Comparison of ENCODE assay signal across 8 mouse cellular contexts in genomic region chr4:144893561-144894486, GRCm38 (mm10). TPM values are rescaled to one million over a fixed set of nuclear protein-coding genes. Genes with fewer than 3 reads are reported as not detected.
DNase-seq lines count a peak whose midpoint lies in the region; ATAC-seq and TF ChIP-seq lines count a peak whose summit lies in the region.

No protein-coding gene starts in this region.

- no peaks in the 10 kb centered on the region for H3K36me3 ChIP-seq in forebrain, embryonic 13.5 days (ENCODE audit: poor library complexity, severe bottlenecking)
- no peaks in the 10 kb centered on the region for H3K36me3 ChIP-seq in hindbrain, embryonic 11.5 days (ENCODE audit: control insufficient read depth, insufficient read depth, low read length)
- H3K36me3 ChIP-seq in limb, embryonic 13.5 days, result peaks cover 10% of the 10 kb centered on the region
- H3K36me3 ChIP-seq in midbrain, postnatal 0 days (ENCODE audit: insufficient read depth, low read length), result no peaks in the 10 kb centered on the region

- H3K4me1 ChIP-seq in forebrain, embryonic 13.5 days, result peaks cover 24% of the 10 kb centered on the region
- peaks cover 6% of the 10 kb centered on the region for H3K4me1 ChIP-seq in hindbrain, embryonic 11.5 days (replicated peaks; ENCODE audit: control insufficient read depth, insufficient read depth, low read length)
- H3K4me1 ChIP-seq in limb, embryonic 13.5 days, result peaks cover 78% of the 10 kb centered on the region
- no peaks in the 10 kb centered on the region for H3K4me1 ChIP-seq in midbrain, postnatal 0 days (ENCODE audit: insufficient read depth, low read length)

- 2% methylated on average over 44 of the region's 44 CpGs for WGBS in forebrain, embryonic 13.5 days
- WGBS in hindbrain, embryonic 11.5 days, result under 1% methylated on average over 44 of the region's 44 CpGs
- WGBS in limb, embryonic 13.5 days, result under 1% methylated on average over 44 of the region's 44 CpGs
- WGBS in midbrain, postnatal 0 days, result 2% methylated on average over 44 of the region's 44 CpGs

- H3K4me2 ChIP-seq in forebrain, embryonic 13.5 days, result peak overlapping the region; percentile 87
- peak overlapping the region; percentile 83 for H3K4me2 ChIP-seq in hindbrain, embryonic 11.5 days (replicated peaks; ENCODE audit: low read depth, low read length)
- peak overlapping the region; percentile 89 for H3K4me2 ChIP-seq in limb, embryonic 13.5 days (replicated peaks)
- peak overlapping the region; percentile 93 for H3K4me2 ChIP-seq in midbrain, postnatal 0 days (ENCODE audit: low read depth, low read length, poor library complexity, severe bottlenecking)

- H3K9me3 ChIP-seq in forebrain, embryonic 13.5 days (replicated peaks), result no peaks in the 10 kb centered on the region
- H3K9me3 ChIP-seq in hindbrain, embryonic 11.5 days (ENCODE audit: control insufficient read depth, low read length), result no peaks in the 10 kb centered on the region
- no peaks in the 10 kb centered on the region for H3K9me3 ChIP-seq in limb, embryonic 13.5 days
- H3K9me3 ChIP-seq in midbrain, postnatal 0 days (ENCODE audit: low read length), result no peaks in the 10 kb centered on the region

- ATAC-seq in forebrain, embryonic 13.5 days, result no peak
- ATAC-seq in hindbrain, embryonic 11.5 days (ENCODE audit: low FRiP score), result no peak
- ATAC-seq in limb, embryonic 13.5 days (ENCODE audit: low FRiP score, low read depth), result no peak
- ATAC-seq in midbrain, postnatal 0 days (ENCODE audit: low FRiP score), result no peak

- H3K9ac ChIP-seq in forebrain, embryonic 13.5 days, result peak overlapping the region; percentile 50
- H3K9ac ChIP-seq in hindbrain, embryonic 11.5 days (ENCODE audit: low read depth, low read length), result peak overlapping the region; percentile 50; the same call in 1 of the 2 replicates
- peak overlapping the region; percentile 87 for H3K9ac ChIP-seq in limb, embryonic 13.5 days
- peak overlapping the region; percentile 56; the same call in 1 of the 2 replicates for H3K9ac ChIP-seq in midbrain, postnatal 0 days (replicated peaks; ENCODE audit: low read length, poor library complexity, severe bottlenecking)

- peaks cover 49% of the 10 kb centered on the region for H3K27me3 ChIP-seq in forebrain, embryonic 13.5 days
- H3K27me3 ChIP-seq in hindbrain, embryonic 11.5 days (ENCODE audit: control insufficient read depth, insufficient read depth, low read length), result peaks cover 22% of the 10 kb centered on the region
- H3K27me3 ChIP-seq in limb, embryonic 13.5 days, result no peaks in the 10 kb centered on the region
- peaks cover 21% of the 10 kb centered on the region for H3K27me3 ChIP-seq in midbrain, postnatal 0 days (ENCODE audit: insufficient read depth, low read length)

- TF ChIP-seq CTCF in midbrain, postnatal 0 days (IDR thresholded peaks at IDR 0.05), result no peak

- no peak overlapping the region for H3K27ac ChIP-seq in forebrain, embryonic 13.5 days
- H3K27ac ChIP-seq in hindbrain, embryonic 11.5 days (ENCODE audit: low read depth, low read length), result no peak overlapping the region
- peak overlapping the region; percentile 92 for H3K27ac ChIP-seq in limb, embryonic 13.5 days
- peak overlapping the region; percentile 33; the same call in 1 of the 2 replicates for H3K27ac ChIP-seq in midbrain, postnatal 0 days (ENCODE audit: low read depth, low read length)

- H3K4me3 ChIP-seq in forebrain, embryonic 13.5 days, result peak overlapping the region; percentile 48
- peak overlapping the region; percentile 39 for H3K4me3 ChIP-seq in hindbrain, embryonic 11.5 days (ENCODE audit: low read depth, low read length)
- H3K4me3 ChIP-seq in limb, embryonic 13.5 days, result peak overlapping the region; percentile 74
- peak overlapping the region; percentile 48 for H3K4me3 ChIP-seq in midbrain, postnatal 0 days (ENCODE audit: low read depth, low read length)

- peak; percentile 42 to 59 for DNase-seq in adrenal gland, adult 18-20 months (ENCODE audit: low spot score in 2 of 2)
- DNase-seq in adrenal gland, postnatal 4 days (ENCODE audit: low spot score in 2 of 2), result no peak
- DNase-seq in adrenal gland, adult 2 months, result peak; percentile 73
- DNase-seq in hindbrain, embryonic 11.5 days (ENCODE audit: low spot score), result peak; percentile 56
- DNase-seq in midbrain, postnatal 0 days (ENCODE audit: low spot score), result no peak
- DNase-seq in thymus, adult 18-20 months, result peak; percentile 80 to 85

RNA-seq across cellular contexts. Expression of gene Dhrs3, which starts 1.2 kb away (rescaled TPM):
- total RNA-seq in adrenal gland, adult 18-20 months (2021), result 100 to 1,000 TPM; 101 to 111 TPM
- total RNA-seq in adrenal gland, postnatal 4 days (2021), result 10 to 100 TPM; 75.8 to 96.2 TPM
- total RNA-seq in adrenal gland, adult 2 months (2021), result 100 to 1,000 TPM in 1 of 2 experiments, 10 to 100 TPM in 1; 94.8 to 157 TPM
- polyA plus RNA-seq in adrenal gland, adult 2 months (2012; rRNA removed), result 96.3 and 135 TPM in 2 replicates
- polyA plus RNA-seq in forebrain, embryonic 13.5 days (2015; fragmentation: Nextera tagmentation; extraction: Ambion mirVana), result 5.9 and 6.8 TPM in 2 replicates
- polyA plus RNA-seq in hindbrain, embryonic 11.5 days (2014; fragmentation: Nextera tagmentation; extraction: Ambion mirVana), result 21.5 and 36.4 TPM in 2 replicates
- 113 and 140 TPM in 2 replicates for polyA plus RNA-seq in limb, embryonic 13.5 days (2015; fragmentation: Nextera tagmentation; extraction: Ambion mirVana)
- 24.3 and 31.0 TPM in 2 replicates for total RNA-seq in midbrain, postnatal 0 days (2014; rRNA removed)
- 29.8 and 39.2 TPM in 2 replicates for polyA plus RNA-seq in midbrain, postnatal 0 days (2015; fragmentation: Nextera tagmentation; extraction: Ambion mirVana)

Comparison
In these comparisons a context has a peak if more than half of its experiments do, and no peak if none do; other contexts are left out.
1. DNase-seq: peak in adrenal gland, adult 18-20 months (2 of 2), adrenal gland, adult 2 months (single experiment), hindbrain, embryonic 11.5 days (single experiment) and thymus, adult 18-20 months (2 of 2); none in adrenal gland, postnatal 4 days (0 of 2) and midbrain, postnatal 0 days (single experiment).
2. H3K27ac ChIP-seq: peak in limb, embryonic 13.5 days (single experiment) and midbrain, postnatal 0 days (single experiment); none in forebrain, embryonic 13.5 days (single experiment) and hindbrain, embryonic 11.5 days (single experiment).
3. Peak in every context shown above with its lines, with median percentiles within 50 percentile points of each other: H3K4me2 ChIP-seq, H3K4me3 ChIP-seq and H3K9ac ChIP-seq.